Mouse (Mus musculus) spleen, adult 2 months (tissue): ENCODE measurements around the gene Ndufaf8. TPM values are rescaled to one million over a fixed set of nuclear protein-coding genes. Genes with fewer than 3 reads are reported as not detected.

Experiments used
- DNase-seq, 2 experiments: peaks; one replicate each; pipeline versions ENCODE4 v3.0.0 to v3.0.0-alpha.2; 2012 to 2021; ENCODE audit warnings: low spot score in 2 of 2, low read depth in 1 of 2
- H3K27ac ChIP-seq: fragments of 200-500 bp; 2 replicates; pipeline ENCODE4 v1.5.1; 2012; ENCODE audit warnings: low read length, inconsistent platforms; ENCODE audit not compliant: insufficient read depth
- H3K27me3 ChIP-seq: fragments of 200-500 bp; 2 replicates; pipeline ENCODE4 v1.6.1; 2012; ENCODE audit warnings: mild to moderate bottlenecking, moderate library complexity, low read length, inconsistent platforms; ENCODE audit not compliant: control insufficient read depth, insufficient read depth
- H3K36me3 ChIP-seq: fragments of 200-500 bp; 2 replicates; pipeline ENCODE4 v1.6.1; 2012; ENCODE audit warnings: mild to moderate bottlenecking, low read length, inconsistent platforms; ENCODE audit not compliant: control insufficient read depth, insufficient read depth
- H3K4me1 ChIP-seq: fragments of 200-500 bp; 2 replicates; pipeline ENCODE4 v1.6.1; 2011; ENCODE audit warnings: inconsistent platforms; ENCODE audit not compliant: control insufficient read depth, insufficient read depth, insufficient read length
- H3K4me3 ChIP-seq: fragments of 200-500 bp; 2 replicates; pipeline ENCODE4 v1.5.1; 2011; ENCODE audit warnings: mild to moderate bottlenecking, inconsistent platforms; ENCODE audit not compliant: insufficient read depth, insufficient read length; ENCODE audit errors: extremely low read depth
- CTCF ChIP-seq: fragments of 200-500 bp; IDR thresholded peaks from 2 replicates; pipeline ENCODE4 v1.5.1; 2011; ENCODE audit warnings: mild to moderate bottlenecking, inconsistent platforms; ENCODE audit not compliant: insufficient read depth, insufficient read length, insufficient replicate concordance; ENCODE audit errors: extremely low read depth
- POLR2A ChIP-seq: fragments of 200-500 bp; IDR thresholded peaks from 2 replicates; pipeline ENCODE4 v1.6.1; 2011; ENCODE audit warnings: low read depth, low read length, inconsistent platforms
- WGBS: fragments of 180-500 bp; shearing (Covaris S2); methylation state at CpG from one replicate; pipeline ENCODE4 v1.1.7; 2018; 5-methylcytosine and 5-hydroxymethylcytosine counted together
- polyA plus RNA-seq: library from polyadenylated mRNA; depleted of rRNA; stranded (reverse); fragments of >200 nt; gene quantifications from 2 replicates; pipeline ENCODE4 v1.2.3, GENCODE M21; 2012

The Ndufaf8 gene
- polyA plus RNA-seq, 1 experiment, result 31.0 TPM

DNA sequence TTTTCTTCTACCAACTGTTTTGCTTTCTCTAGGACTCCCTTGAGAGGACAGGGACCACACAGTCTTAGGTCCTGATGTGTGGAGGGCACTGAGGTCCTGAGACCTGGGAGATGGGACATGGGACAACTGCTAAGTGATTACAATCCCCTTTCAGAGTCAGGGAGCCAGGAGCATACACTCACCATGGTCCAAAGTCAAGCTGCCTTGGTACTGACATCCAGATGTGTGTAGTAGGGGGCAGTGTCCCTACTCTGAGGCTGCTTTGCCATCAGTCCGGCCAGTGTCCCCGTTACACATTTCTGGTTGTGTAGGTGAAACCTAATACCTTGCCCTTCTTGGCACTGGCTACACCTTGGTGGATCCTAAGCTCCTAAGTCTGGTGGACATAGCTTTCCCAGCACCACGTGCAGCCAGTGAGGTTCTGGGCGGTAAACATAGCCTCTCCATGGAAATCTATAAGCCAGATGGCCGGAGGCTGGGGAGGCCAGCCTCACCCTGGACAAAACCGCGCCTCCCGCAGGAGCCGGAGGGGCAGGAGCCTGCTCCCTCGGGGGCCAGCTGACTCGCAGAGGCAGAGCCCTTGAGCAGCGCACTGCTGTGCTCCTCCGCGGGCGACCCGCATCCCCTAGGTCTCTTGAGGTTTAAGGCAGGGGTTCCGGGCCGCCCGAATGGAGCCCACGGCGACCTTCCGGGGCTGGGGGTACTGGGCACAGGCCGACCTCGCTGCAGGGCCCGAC is 12.7 kb upstream of the Ndufaf8 start:
- H3K27me3 ChIP-seq, result no peaks in the 10 kb centered on the region
- 0 out of 2 replicates have a peak overlapping the region, but pooled peaks have one; percentile 3 for H3K27ac ChIP-seq
- H3K4me3 ChIP-seq, result peak overlapping the region; percentile 90
- TF ChIP-seq POLR2A (no peak), CTCF (no peak)
- peaks cover 9% of the 10 kb centered on the region; the same call in 1 of the 2 replicates for H3K4me1 ChIP-seq
- DNase-seq, result peak in 1 of 2 experiments; percentile 13
- H3K36me3 ChIP-seq, result no peaks in the 10 kb centered on the region; the same call in 1 of the 2 replicates
- 1% methylated on average over 25 of the region's 25 CpGs for WGBS

DNA sequence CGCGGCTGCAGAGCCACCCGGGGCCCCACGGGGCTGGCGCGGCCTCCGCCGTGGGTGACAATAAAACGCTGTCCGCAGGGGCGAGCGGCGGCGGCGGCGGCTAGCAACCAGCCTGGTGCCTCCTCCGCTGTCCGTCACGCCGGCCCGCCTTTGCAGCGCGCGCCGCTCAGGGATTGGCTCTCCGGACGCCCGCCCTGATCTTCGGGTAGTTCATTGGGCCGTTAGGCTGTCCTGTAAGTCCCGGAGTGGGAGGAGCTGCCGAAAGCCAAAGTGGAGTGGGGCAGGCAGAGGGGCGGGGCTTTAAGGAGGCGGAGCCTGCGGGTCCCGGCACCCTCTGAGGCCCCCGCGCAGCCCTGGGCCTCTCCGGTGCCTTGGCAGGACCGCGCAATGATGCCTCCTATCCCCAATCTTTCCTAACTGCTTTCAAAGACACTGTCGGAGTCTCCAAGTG is 12.0 kb upstream of the Ndufaf8 start, which contains the start of gene Cep131:
Gene Cep131 (minus strand): TSS at position 126 of the 451 bp plus-strand sequence.
- Histone ChIP-seq H3K27ac (0 out of 2 replicates have a peak within 1 kb of the TSS, but pooled peaks have one; percentile 3), H3K36me3 (peaks cover 6% of the 10 kb centered on the region; the same call in 1 of the 2 replicates), H3K27me3 (no peaks in the 10 kb centered on the region), H3K4me1 (peaks cover 9% of the 10 kb centered on the region; the same call in 1 of the 2 replicates), H3K4me3 (peak within 1 kb of the TSS; percentile 90)
- DNase-seq, result peak; percentile 92 to 98
- WGBS, result 0% methylated on average over 41 of the region's 42 CpGs
- TF ChIP-seq POLR2A, result no peak; the same call in 1 of the 2 replicates
- no peak for TF ChIP-seq CTCF

DNA sequence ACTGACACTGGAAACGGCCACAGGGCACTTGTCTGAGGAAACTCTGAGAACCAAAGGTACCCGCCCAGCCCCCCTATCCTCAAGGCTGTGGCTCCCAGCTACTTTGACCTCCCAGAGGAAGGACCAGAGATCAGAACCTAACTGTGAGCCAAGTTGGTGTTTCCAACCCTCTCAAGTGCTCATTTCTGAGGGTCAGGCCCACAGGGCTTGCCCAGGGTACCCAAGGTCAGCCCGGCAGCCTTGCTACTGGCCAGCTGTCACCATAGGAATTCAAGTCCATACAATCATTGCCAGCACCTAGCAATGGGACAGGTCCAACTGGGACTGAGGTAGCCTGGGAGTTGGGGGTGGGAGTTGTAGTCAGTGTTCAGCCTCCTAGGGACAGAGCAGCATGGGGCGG is 8.1 kb upstream of the Ndufaf8 start:
- no peak for DNase-seq
- no peak overlapping the region for H3K4me3 ChIP-seq
- 92% methylated on average over 4 of the region's 4 CpGs for WGBS

GRCm38 (mm10) chr11:120092817-120093591 is 5.7 kb upstream of the Ndufaf8 start:
- peaks cover 6% of the 10 kb centered on the region; the same call in 1 of the 2 replicates for H3K4me1 ChIP-seq
- H3K27me3 ChIP-seq, result no peaks in the 10 kb centered on the region
- 78% methylated on average over 23 of the region's 23 CpGs for WGBS
- TF ChIP-seq CTCF, result no peak
- TF ChIP-seq POLR2A, result no peak
- H3K4me3 ChIP-seq, result no peak overlapping the region
- no peak for DNase-seq
- peaks cover 40% of the 10 kb centered on the region for H3K36me3 ChIP-seq
- H3K27ac ChIP-seq, result no peak overlapping the region

More for the DNA sequence above, 8.1 kb upstream of the Ndufaf8 start:
- peaks cover 40% of the 10 kb centered on the region for H3K36me3 ChIP-seq
- no peak overlapping the region for H3K27ac ChIP-seq
- no peak for TF ChIP-seq CTCF
- no peak for TF ChIP-seq POLR2A
- H3K4me1 ChIP-seq, result peaks cover 9% of the 10 kb centered on the region; the same call in 1 of the 2 replicates
- no peaks in the 10 kb centered on the region for H3K27me3 ChIP-seq

DNA sequence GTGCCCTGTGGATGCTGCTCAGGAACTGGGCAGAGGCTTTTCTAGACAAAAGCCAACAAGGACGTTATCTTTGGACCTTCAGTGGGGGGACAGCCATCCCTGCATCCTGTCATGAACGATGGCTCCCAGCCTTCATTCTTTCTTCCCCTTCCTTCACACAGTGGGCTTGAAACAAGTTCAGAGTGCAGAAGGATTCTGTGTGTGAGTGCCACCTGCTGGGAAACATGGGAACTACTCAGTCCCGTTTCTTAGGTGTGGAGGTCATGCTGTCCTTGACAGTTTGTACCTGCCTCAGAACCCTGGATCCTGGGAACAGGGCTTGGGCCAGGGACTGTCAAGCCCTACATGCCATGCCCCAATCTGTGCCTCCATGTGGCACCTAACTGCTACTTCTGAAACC is 2.3 kb downstream of the Ndufaf8 start:
- no peaks in the 10 kb centered on the region for H3K27me3 ChIP-seq
- DNase-seq, result peak; percentile 47 to 61
- 3% methylated on average over 3 of the region's 3 CpGs for WGBS
- no peak overlapping the region for H3K27ac ChIP-seq
- no peak overlapping the region for H3K4me3 ChIP-seq
- TF ChIP-seq POLR2A (no peak), CTCF (peak; percentile 48; the same call in 1 of the 2 replicates)
- H3K36me3 ChIP-seq, result peaks cover 16% of the 10 kb centered on the region
- H3K4me1 ChIP-seq, result peaks cover 14% of the 10 kb centered on the region; the same call in 1 of the 2 replicates

- H3K27me3 ChIP-seq, result no peaks in the 10 kb centered on the region
- no peak for DNase-seq
- peaks cover 27% of the 10 kb centered on the region for H3K36me3 ChIP-seq
- no peak overlapping the region for H3K27ac ChIP-seq
- H3K4me3 ChIP-seq, result no peak overlapping the region
- TF ChIP-seq POLR2A, result no peak
- no peak for TF ChIP-seq CTCF
- 78% methylated on average over 3 of the region's 3 CpGs for WGBS
- H3K4me1 ChIP-seq, result peaks cover 8% of the 10 kb centered on the region; the same call in 1 of the 2 replicates
These were observed 4.8 kb downstream of the Ndufaf8 start for GRCm38 (mm10) chr11:120103431-120103997.
